Mouse (Mus musculus): Measurements from ENCODE around the gene C5ar2. TPM values are rescaled to one million over a fixed set of nuclear protein-coding genes. Genes with fewer than 3 reads are reported as not detected.
"Not testable (repeated sequence)": the region's sequence is repeated elsewhere in the genome, so short reads cannot be mapped to it uniquely, and the experiment has no call there.

The C5ar2 gene
- polyA plus RNA-seq, 1 experiment, result not detected

DNA sequence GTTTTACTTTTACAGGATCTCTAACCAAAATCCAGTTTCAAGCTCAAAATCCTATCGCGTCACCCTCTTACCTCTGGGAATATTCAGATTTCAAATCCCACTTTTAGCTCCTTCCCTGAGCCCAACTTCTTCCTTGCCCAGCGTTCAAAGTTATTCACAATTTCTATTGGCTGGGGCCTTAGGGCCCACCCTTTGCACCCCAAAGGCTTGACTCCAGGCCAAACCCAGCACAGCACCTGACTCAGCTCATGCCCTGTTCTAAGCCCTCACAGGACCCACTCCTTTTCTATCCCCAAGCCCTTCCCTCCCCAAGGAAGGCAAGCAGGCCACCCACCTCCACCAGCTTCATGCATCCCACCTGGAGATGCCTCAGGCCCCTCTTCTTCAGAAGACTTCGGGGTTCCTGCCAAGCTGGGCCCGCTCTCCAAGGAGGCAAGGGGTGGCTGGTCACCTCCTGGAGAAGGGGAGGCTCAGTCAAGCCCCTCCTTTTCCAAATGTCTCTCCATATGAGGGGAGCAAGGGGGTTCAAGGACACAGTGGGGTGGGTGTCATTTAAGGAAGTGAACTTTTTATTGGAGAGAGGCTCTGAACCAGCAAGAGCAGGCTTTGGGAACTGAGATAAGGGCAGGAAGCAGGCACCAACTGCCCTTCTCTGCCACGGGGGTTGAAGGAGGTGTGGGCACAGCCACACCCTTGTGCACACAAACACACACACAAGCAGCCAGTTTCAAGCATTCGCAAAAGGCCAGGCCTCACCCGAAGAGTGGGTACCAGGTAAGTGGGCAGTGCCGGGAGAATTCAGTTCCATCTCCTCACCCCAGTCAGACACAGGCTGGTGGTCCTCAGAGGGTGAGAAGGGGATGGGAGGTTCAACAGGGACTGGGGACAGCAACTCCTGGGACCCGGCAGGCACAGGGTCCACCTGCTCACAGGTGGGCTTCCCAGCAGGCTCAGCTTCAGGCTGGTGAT lies 31.3 kb upstream of the C5ar2 start:
- H3K27ac ChIP-seq (ENCODE audit: insufficient read depth, low read depth, low read length), result no peak overlapping the region
- peaks cover 20% of the 10 kb centered on the region for H3K4me1 ChIP-seq (ENCODE audit: control insufficient read depth, insufficient read depth, low read length)
- no peak overlapping the region for H3K4me3 ChIP-seq (ENCODE audit: insufficient read depth, low read depth, low read length)
- TF ChIP-seq POLR2A (IDR thresholded peaks at IDR 0.05; ENCODE audit: insufficient read depth, low read depth, low read length), result no peak
- no peak for TF ChIP-seq CTCF (IDR thresholded peaks at IDR 0.05; ENCODE audit: insufficient read depth, low read depth, low read length)
- WGBS, result 89% methylated on average over 10 of the region's 10 CpGs

DNA sequence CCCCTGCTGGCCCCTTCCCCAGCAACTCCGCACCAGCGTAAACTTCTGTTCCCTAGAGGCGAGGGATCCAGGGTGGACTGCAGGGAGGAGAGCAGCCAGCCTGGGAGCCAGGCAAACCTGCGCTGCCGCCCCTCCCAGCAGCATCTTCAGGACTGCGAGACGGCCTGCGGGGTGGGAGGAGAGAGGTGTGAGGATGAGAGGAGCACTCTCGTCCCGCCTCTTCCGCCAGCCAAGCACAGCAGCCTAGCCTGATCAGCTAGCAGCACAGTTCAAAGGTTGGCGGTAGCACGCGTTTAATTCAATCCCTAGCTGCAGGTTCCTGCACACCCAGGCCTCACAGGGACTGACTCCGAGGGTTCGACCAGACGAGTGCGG lies 29.8 kb upstream of the C5ar2 start:
- peaks cover 23% of the 10 kb centered on the region for H3K4me1 ChIP-seq (ENCODE audit: control insufficient read depth, insufficient read depth, low read length)
- TF ChIP-seq POLR2A (IDR thresholded peaks at IDR 0.05; ENCODE audit: insufficient read depth, low read depth, low read length), result peak; percentile 27; the same call in 1 of the 2 replicates
- TF ChIP-seq CTCF (IDR thresholded peaks at IDR 0.05; ENCODE audit: insufficient read depth, low read depth, low read length), result no peak
- peak overlapping the region; percentile 67 for H3K4me3 ChIP-seq (ENCODE audit: insufficient read depth, low read depth, low read length)
- WGBS, result 1% methylated on average over 18 of the region's 18 CpGs
- H3K27ac ChIP-seq (ENCODE audit: insufficient read depth, low read depth, low read length), result peak overlapping the region; percentile 34

DNA sequence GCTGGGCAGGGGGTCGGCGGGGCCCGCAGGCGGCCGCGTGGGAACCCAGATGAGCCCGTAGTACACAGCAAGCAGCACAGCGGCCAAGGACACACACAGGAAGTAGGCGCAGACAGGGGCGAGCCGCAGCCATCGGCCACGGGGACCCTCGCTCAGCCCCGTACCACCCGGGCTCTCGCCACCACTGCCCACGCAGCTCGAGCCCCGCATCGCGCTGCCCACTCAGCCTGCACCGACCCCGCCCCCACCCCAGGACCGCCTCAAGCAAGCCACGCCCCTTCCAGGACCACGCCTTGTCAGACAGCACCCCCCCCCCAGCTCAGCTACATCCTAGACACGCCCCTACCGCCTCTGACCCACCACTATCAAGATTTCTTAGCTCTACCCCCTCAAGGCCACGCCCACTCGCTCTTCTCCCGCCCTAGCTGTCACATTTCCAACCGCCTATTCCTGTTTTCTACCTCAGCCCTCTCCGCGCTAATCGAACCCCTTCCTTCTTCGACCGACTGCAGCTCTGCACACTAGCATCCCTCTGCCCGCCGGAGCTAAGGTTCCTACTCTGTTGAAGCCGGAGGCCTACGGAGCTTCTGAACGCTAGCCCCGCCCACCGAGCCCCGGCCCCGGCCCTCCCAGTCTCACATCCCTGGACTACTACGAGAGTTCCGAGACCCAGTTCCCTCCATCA lies 29.3 kb upstream of the C5ar2 start, which contains the start of gene Inafm1:
Inafm1 (minus strand) TSS at position 537 of the 685 bp plus-strand sequence.
- WGBS, result 2% methylated on average over 43 of the region's 49 CpGs
- Histone ChIP-seq H3K4me1 (ENCODE audit: control insufficient read depth, insufficient read depth, low read length) (peaks cover 23% of the 10 kb centered on the region), H3K27ac (ENCODE audit: insufficient read depth, low read depth, low read length) (peak within 1 kb of the TSS; percentile 68), H3K4me3 (ENCODE audit: insufficient read depth, low read depth, low read length) (peak within 1 kb of the TSS; percentile 67)
- TF ChIP-seq CTCF (IDR thresholded peaks at IDR 0.05; ENCODE audit: insufficient read depth, low read depth, low read length) (no peak), POLR2A (IDR thresholded peaks at IDR 0.05; ENCODE audit: insufficient read depth, low read depth, low read length) (no peak)

DNA sequence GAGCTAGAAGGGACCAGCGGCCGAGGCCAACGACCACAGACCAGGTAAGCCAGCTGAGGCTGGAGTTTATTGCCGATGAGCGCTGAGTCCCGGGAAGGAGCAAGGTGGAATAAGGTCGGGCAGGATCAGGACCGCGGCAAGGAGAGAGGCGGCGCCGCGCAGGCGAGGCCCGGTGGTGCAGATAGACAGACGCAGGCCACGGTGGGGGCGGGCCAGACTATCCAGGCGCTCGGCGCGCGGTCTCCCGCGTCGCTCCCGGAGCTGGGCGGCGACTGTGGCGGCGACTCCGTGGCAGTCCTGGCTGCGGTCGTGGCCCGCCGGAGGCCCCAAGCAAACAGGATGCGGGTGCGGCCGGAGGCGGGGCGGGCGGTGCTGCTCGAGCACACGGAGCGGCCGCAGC lies 28.7 kb upstream of the C5ar2 start:
- peaks cover 23% of the 10 kb centered on the region for H3K4me1 ChIP-seq (ENCODE audit: control insufficient read depth, insufficient read depth, low read length)
- peak overlapping the region; percentile 68 for H3K27ac ChIP-seq (ENCODE audit: insufficient read depth, low read depth, low read length)
- H3K4me3 ChIP-seq (ENCODE audit: insufficient read depth, low read depth, low read length), result peak overlapping the region; percentile 67
- TF ChIP-seq POLR2A (IDR thresholded peaks at IDR 0.05; ENCODE audit: insufficient read depth, low read depth, low read length), result no peak
- WGBS, result under 1% methylated on average over 43 of the region's 46 CpGs

DNA sequence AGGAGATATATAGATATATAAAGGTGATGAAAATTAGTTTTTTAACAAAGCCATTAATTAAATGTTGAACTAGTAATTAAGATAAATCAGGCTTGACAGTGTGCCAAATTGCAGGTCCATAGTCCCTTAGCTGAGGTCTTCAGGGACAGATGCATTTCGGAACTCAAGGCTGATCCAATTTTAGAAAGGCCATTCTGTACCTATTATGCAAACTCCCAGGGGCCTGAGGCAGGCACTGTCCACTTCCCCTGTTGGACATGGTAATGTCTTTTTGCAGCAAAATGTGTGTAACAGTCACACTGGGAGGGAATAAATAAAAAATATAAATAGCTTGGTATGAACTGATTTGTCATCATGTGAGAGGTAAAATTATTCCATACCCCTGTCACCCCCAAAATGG lies 27.2 kb upstream of the C5ar2 start:
- TF ChIP-seq CTCF (IDR thresholded peaks at IDR 0.05; ENCODE audit: insufficient read depth, low read depth, low read length) (no peak), POLR2A (IDR thresholded peaks at IDR 0.05; ENCODE audit: insufficient read depth, low read depth, low read length) (no peak)
- 38% methylated on average over 1 of the region's 1 CpGs for WGBS
- H3K4me1 ChIP-seq (ENCODE audit: control insufficient read depth, insufficient read depth, low read length), result peaks cover 23% of the 10 kb centered on the region
- H3K4me3 ChIP-seq (ENCODE audit: insufficient read depth, low read depth, low read length), result no peak overlapping the region
- no peak overlapping the region for H3K27ac ChIP-seq (ENCODE audit: insufficient read depth, low read depth, low read length)

DNA sequence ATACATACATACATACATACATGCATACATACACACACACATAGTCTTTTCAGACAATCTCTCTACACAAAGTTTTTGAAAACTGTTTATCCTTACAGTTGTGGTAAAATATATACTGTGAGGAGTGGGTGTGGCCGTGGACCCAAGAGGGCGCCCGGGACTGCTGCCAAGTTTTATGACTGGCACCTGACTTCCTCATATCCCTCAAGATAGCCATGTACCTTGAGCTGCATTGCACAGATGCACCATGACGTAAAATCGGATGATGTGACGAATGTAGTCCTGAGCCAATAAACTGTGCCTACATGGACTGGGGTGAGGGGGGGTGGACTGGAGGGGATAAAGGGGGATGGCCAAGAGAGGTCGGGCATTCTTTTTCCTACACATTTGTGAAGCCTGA lies 22.6 kb upstream of the C5ar2 start:
- not testable (repeated sequence) for H3K4me1 ChIP-seq (ENCODE audit: control insufficient read depth, insufficient read depth, low read length); H3K27ac ChIP-seq (ENCODE audit: insufficient read depth, low read depth, low read length); H3K4me3 ChIP-seq (ENCODE audit: insufficient read depth, low read depth, low read length)
- 86% methylated on average over 7 of the region's 7 CpGs for WGBS

DNA sequence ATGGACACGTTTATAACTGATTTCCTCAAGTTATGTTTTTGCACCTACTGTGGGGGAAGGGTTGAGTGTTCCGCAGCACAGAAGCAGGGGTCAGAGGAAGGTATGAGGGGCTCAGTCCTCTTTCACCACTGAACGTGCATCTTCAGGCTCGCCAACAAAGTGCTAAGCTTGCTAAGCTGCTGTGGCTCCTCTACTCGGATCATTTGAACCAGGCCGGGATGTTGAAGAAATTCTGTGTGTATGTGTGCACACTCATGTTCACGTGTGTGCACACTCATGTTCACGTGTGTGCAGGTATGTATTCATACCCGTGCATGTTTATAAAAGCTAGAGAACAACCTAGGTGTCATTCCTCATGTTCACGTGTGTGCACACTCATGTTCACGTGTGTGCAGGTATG lies 21.9 kb upstream of the C5ar2 start:
- Histone ChIP-seq H3K4me1 (ENCODE audit: control insufficient read depth, insufficient read depth, low read length) (peaks cover 7% of the 10 kb centered on the region), H3K27ac (ENCODE audit: insufficient read depth, low read depth, low read length) (no peak overlapping the region), H3K4me3 (ENCODE audit: insufficient read depth, low read depth, low read length) (no peak overlapping the region)
- 90% methylated on average over 11 of the region's 11 CpGs for WGBS
- no peak for TF ChIP-seq CTCF (IDR thresholded peaks at IDR 0.05; ENCODE audit: insufficient read depth, low read depth, low read length)
- no peak for TF ChIP-seq POLR2A (IDR thresholded peaks at IDR 0.05; ENCODE audit: insufficient read depth, low read depth, low read length)

DNA sequence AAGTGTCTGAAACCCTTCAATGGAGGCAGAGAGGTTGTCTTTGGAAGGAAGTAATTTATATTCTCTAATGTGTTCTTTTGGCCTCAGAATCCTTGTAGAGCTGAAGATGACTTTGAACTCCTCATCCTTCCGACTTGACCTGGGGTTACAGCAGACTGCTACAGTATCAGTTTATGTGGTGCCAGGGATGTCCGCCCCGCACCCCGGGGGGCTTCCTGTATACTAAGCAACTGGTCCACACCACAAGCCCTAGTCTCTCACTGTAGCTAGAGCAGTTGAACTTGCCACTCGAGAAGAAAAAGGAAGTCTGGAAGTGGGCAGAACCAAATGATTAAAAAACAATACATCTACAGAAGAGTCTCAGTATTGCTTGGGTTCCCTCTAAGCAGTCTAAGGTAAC lies 19.9 kb upstream of the C5ar2 start:
- Histone ChIP-seq H3K27ac (ENCODE audit: insufficient read depth, low read depth, low read length) (no peak overlapping the region), H3K4me1 (ENCODE audit: control insufficient read depth, insufficient read depth, low read length) (no peaks in the 10 kb centered on the region), H3K4me3 (ENCODE audit: insufficient read depth, low read depth, low read length) (no peak overlapping the region)
- no peak for TF ChIP-seq CTCF (IDR thresholded peaks at IDR 0.05; ENCODE audit: insufficient read depth, low read depth, low read length)
- TF ChIP-seq POLR2A (IDR thresholded peaks at IDR 0.05; ENCODE audit: insufficient read depth, low read depth, low read length), result no peak
- 77% methylated on average over 5 of the region's 5 CpGs for WGBS
